Mouse (Mus musculus) CH12.LX (cell line): ENCODE results near the gene Sgsh. TPM values are rescaled to one million over a fixed set of nuclear protein-coding genes. Genes with fewer than 3 reads are reported as not detected.

Source experiments
- DNase-seq: peaks from one replicate; pipeline ENCODE4 v3.0.0-alpha.2; 2013; ENCODE audit errors: extremely low read depth
- H3K27ac ChIP-seq: 2 replicates; pipeline ENCODE4 v1.5.1; 2012; ENCODE audit warnings: low read depth, mild to moderate bottlenecking, control low read depth, moderate library complexity; ENCODE audit not compliant: insufficient read depth
- H3K27me3 ChIP-seq: replicated peaks from 2 replicates; pipeline ENCODE3; 2012; ENCODE audit warnings: inconsistent platforms
- H3K36me3 ChIP-seq, 2 experiments: replicated peaks in 1 of 2; 2 replicates each; pipeline versions ENCODE3 to v1.6.1; 2012; ENCODE audit warnings: inconsistent platforms in 1 of 2, low read length in 1 of 2, mild to moderate bottlenecking in 1 of 2, mixed read lengths in 1 of 2, moderate library complexity in 1 of 2; ENCODE audit not compliant: control insufficient read depth in 1 of 2, insufficient read depth in 1 of 2
- H3K4me1 ChIP-seq, 2 experiments: 2 replicates each; pipeline ENCODE4 v1.6.1; 2012; ENCODE audit warnings: inconsistent platforms in 1 of 2, moderate library complexity in 1 of 2; ENCODE audit not compliant: insufficient read depth in 2 of 2, control insufficient read depth in 1 of 2
- H3K4me2 ChIP-seq: 2 replicates; pipeline ENCODE4 v1.6.1; 2012; ENCODE audit warnings: low read depth, mild to moderate bottlenecking, control low read depth; ENCODE audit not compliant: poor library complexity, insufficient read depth, severe bottlenecking
- H3K4me3 ChIP-seq, 3 experiments: fragments of 150-350 bp in 1 of 3; sonication (generic) in 1 of 3; replicated peaks in 1 of 3; 2 replicates each; pipeline versions ENCODE3 to v1.5.1; 2011 to 2012; ENCODE audit warnings: low read depth in 2 of 3, low read length in 2 of 3, mild to moderate bottlenecking in 2 of 3, moderate library complexity in 2 of 3, control low read depth in 1 of 3, improper control_type of control experiment in 1 of 3, inconsistent platforms in 1 of 3, mixed read lengths in 1 of 3; ENCODE audit not compliant: poor library complexity in 1 of 3
- H3K79me2 ChIP-seq: replicated peaks from 2 replicates; pipeline ENCODE4 v1.6.1; 2012; ENCODE audit warnings: mild to moderate bottlenecking, moderate library complexity; ENCODE audit not compliant: control insufficient read depth, poor library complexity, insufficient read depth, severe bottlenecking; ENCODE audit errors: extremely low read depth
- H3K9ac ChIP-seq: 2 replicates; pipeline ENCODE4 v1.6.1; 2012; ENCODE audit warnings: low read depth, mild to moderate bottlenecking, control low read depth, moderate library complexity; ENCODE audit not compliant: insufficient read depth
- H3K9me3 ChIP-seq: replicated peaks from 2 replicates; pipeline ENCODE3; 2012; ENCODE audit warnings: low read length, inconsistent platforms, mixed read lengths
- E2F4 ChIP-seq: IDR thresholded peaks from 2 replicates; pipeline ENCODE4 v1.6.1; 2011; ENCODE audit warnings: low read depth, low read length, improper control_type of control experiment; ENCODE audit not compliant: insufficient replicate concordance
- ELF1 ChIP-seq: IDR thresholded peaks from 2 replicates; pipeline ENCODE4 v1.6.1; 2014; ENCODE audit warnings: low read depth, mild to moderate bottlenecking, inconsistent platforms, low read length, improper control_type of control experiment
- ETS1 ChIP-seq: conservative IDR thresholded peaks from 2 replicates; pipeline ENCODE4 v1.6.1; 2012; ENCODE audit warnings: low read depth, mild to moderate bottlenecking, inconsistent platforms, low read length, improper control_type of control experiment, moderate library complexity
- GABPA ChIP-seq: IDR thresholded peaks from 2 replicates; pipeline ENCODE4 v1.6.1; 2012; ENCODE audit warnings: low read depth, low read length, improper control_type of control experiment, inconsistent platforms; ENCODE audit not compliant: insufficient replicate concordance
- HCFC1 ChIP-seq: IDR thresholded peaks from 2 replicates; pipeline ENCODE4 v1.6.1; 2012; ENCODE audit warnings: low read depth, mild to moderate bottlenecking, inconsistent platforms, low read length, improper control_type of control experiment
- IRF4 ChIP-seq: IDR thresholded peaks from 2 replicates; pipeline ENCODE4 v1.6.1; 2014; ENCODE audit warnings: low read depth, mild to moderate bottlenecking, inconsistent platforms, low read length, improper control_type of control experiment
- JUN ChIP-seq: IDR thresholded peaks from 2 replicates; pipeline ENCODE4 v1.6.1; 2011; ENCODE audit warnings: low read depth, mild to moderate bottlenecking, low read length, improper control_type of control experiment, moderate library complexity; ENCODE audit not compliant: insufficient read depth
- JUND ChIP-seq: conservative IDR thresholded peaks from 2 replicates; pipeline ENCODE4 v1.6.1; 2011; ENCODE audit warnings: low read depth, low read length, improper control_type of control experiment
- KAT2A ChIP-seq: IDR thresholded peaks from 2 replicates; pipeline ENCODE4 v1.6.1; 2012; ENCODE audit warnings: low read length, improper control_type of control experiment, inconsistent platforms; ENCODE audit not compliant: insufficient replicate concordance
- MAFK ChIP-seq: IDR thresholded peaks from 2 replicates; pipeline ENCODE4 v1.6.1; 2011; ENCODE audit warnings: low read length, improper control_type of control experiment; ENCODE audit not compliant: insufficient replicate concordance
- MEF2A ChIP-seq: IDR thresholded peaks from 2 replicates; pipeline ENCODE4 v1.6.1; 2014; ENCODE audit warnings: low read depth, mild to moderate bottlenecking, inconsistent platforms, low read length, improper control_type of control experiment, borderline replicate concordance
- NELFE ChIP-seq: IDR thresholded peaks from 2 replicates; pipeline ENCODE4 v1.6.1; 2011; ENCODE audit warnings: low read depth, low read length, improper control_type of control experiment
- POLR2A ChIP-seq: IDR thresholded peaks from 2 replicates; pipeline ENCODE4 v1.6.1; 2011; ENCODE audit warnings: low read depth, mild to moderate bottlenecking, improper control_type of control experiment, low read length
- POLR2AphosphoS2 ChIP-seq: IDR thresholded peaks from 2 replicates; pipeline ENCODE4 v1.6.1; 2011; ENCODE audit warnings: low read depth, low read length, improper control_type of control experiment
- RAD21 ChIP-seq: IDR thresholded peaks from 2 replicates; pipeline ENCODE4 v1.6.1; 2011; ENCODE audit warnings: low read depth, mild to moderate bottlenecking, low read length, improper control_type of control experiment, moderate library complexity
- RCOR1 ChIP-seq: conservative IDR thresholded peaks from 2 replicates; pipeline ENCODE4 v1.6.1; 2012; ENCODE audit warnings: low read depth, mild to moderate bottlenecking, inconsistent platforms, low read length, improper control_type of control experiment
- SIN3A ChIP-seq: IDR thresholded peaks from 2 replicates; pipeline ENCODE4 v1.6.1; 2012; ENCODE audit warnings: low read length, improper control_type of control experiment, inconsistent platforms
- SMC3 ChIP-seq: IDR thresholded peaks from 2 replicates; pipeline ENCODE4 v1.6.1; 2011; ENCODE audit warnings: low read depth, low read length, improper control_type of control experiment
- TBP ChIP-seq: conservative IDR thresholded peaks from 2 replicates; pipeline ENCODE4 v1.6.1; 2011; ENCODE audit warnings: low read depth, low read length, improper control_type of control experiment
- UBTF ChIP-seq: IDR thresholded peaks from 2 replicates; pipeline ENCODE4 v1.6.1; 2012; ENCODE audit warnings: low read depth, mild to moderate bottlenecking, inconsistent platforms, low read length, improper control_type of control experiment, moderate library complexity
- USF2 ChIP-seq: conservative IDR thresholded peaks from 2 replicates; pipeline ENCODE4 v1.6.1; 2011; ENCODE audit warnings: low read depth, low read length, improper control_type of control experiment
- dilution Hi-C: fragments of 300-500 bp; cut with MboI; formaldehyde crosslinking; loops from 2 replicates; pipeline ENCODE4 v1.14.3; 2020; ENCODE audit warnings: low sequenced_read_pairs; ENCODE audit not compliant: extremely low pct_unique_long_range_greater_than_20kb, extremely low pct_ligation_motif_present
- in situ Hi-C: fragments of 300-500 bp; cut with MboI; formaldehyde crosslinking; loops from 3 replicates; pipeline ENCODE4 v1.14.3; 2019; ENCODE audit warnings: low sequenced_read_pairs, low pct_ligation_motif_present, low pct_unique_long_range_greater_than_20kb, mixed read lengths
- polyA plus RNA-seq: library from polyadenylated mRNA; unstranded; fragments of >175 nt; gene quantifications from 2 replicates; pipeline ENCODE4 v1.2.1, GENCODE M21; 2012; ENCODE audit warnings: low read depth; ENCODE audit not compliant: insufficient read length
- total RNA-seq, 2 experiments: library from RNA; depleted of rRNA; stranded (reverse); fragments of 300-350 nt in 1 of 2; fragments of >200 nt in 1 of 2; gene quantifications; 2 replicates each; pipeline ENCODE4 v1.2.3; 2012 to 2014

Sgsh gene
- total and polyA plus RNA-seq, 3 experiments = 3.2 to 12.2 (median 10.6) TPM

DNA sequence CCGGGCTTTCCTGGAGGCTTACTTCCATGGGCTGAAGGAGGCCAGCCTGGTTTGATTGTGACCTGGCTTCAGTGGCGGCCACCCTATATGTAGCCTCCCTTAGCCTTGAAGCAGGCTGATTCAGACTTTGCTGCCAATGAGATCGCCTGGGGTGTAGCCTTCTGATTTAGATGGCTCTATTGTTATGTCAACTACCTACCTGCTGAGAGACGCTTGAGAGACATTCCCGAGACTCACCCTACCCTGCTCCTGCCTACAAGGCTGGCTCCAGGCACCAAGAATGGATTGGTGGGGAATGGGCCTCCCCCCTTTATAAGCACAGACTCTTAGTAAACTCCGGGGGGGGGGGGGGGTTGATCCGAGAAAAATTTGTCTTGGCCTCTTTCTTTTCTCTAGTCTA lies 40.1 kb upstream of the Sgsh start:
- Histone ChIP-seq H3K79me2 (no peaks in the 10 kb centered on the region), H3K9ac (no peak overlapping the region), H3K4me2 (no peak overlapping the region), H3K4me1 (peaks cover 14 to 26% of the 10 kb centered on the region in 2 experiments), H3K4me3 (no peak overlapping the region)
- dilution Hi-C loops (no loop called here), in situ Hi-C loops (no loop called here)
- TF ChIP-seq SMC3 (no peak), MEF2A (no peak)
- TF ChIP-seq, all 38 proteins: peak for 0
- H3K27ac ChIP-seq = no peak overlapping the region
- no peaks in the 10 kb centered on the region for H3K9me3 ChIP-seq
- peaks cover 7 to 17% of the 10 kb centered on the region in 2 experiments for H3K36me3 ChIP-seq
- peaks cover 56% of the 10 kb centered on the region for H3K27me3 ChIP-seq
- no peak for DNase-seq

GRCm38 (mm10) chr11:119394210-119394609 lies 38.9 kb upstream of the Sgsh start:
- TF ChIP-seq ELF1 = no peak
- no peak for TF ChIP-seq UBTF
- no peak for TF ChIP-seq NELFE
- no peak for TF ChIP-seq POLR2A
- no peak for TF ChIP-seq HCFC1
- no peak for TF ChIP-seq RCOR1
- TF ChIP-seq KAT2A = no peak
- no peak for TF ChIP-seq SIN3A
- TF ChIP-seq ETS1 = no peak
- no peak for TF ChIP-seq JUN
- TF ChIP-seq TBP = no peak
- no peak for TF ChIP-seq GABPA
- TF ChIP-seq USF2 = no peak
- no peak for TF ChIP-seq JUND
- no peak for TF ChIP-seq POLR2AphosphoS2
- TF ChIP-seq E2F4 = no peak
- no peak for TF ChIP-seq MAFK
- TF ChIP-seq IRF4 = no peak
- TF ChIP-seq RAD21 = no peak
- TF ChIP-seq SMC3 = no peak

More at GRCm38 (mm10) chr11:119394210-119394609, 38.9 kb upstream of the Sgsh start:
- dilution Hi-C loops = no loop called here
- no peak overlapping the region for H3K4me2 ChIP-seq
- no peaks in the 10 kb centered on the region for H3K9me3 ChIP-seq
- no peaks in the 10 kb centered on the region for H3K79me2 ChIP-seq
- H3K4me1 ChIP-seq = peaks cover 18 to 36% of the 10 kb centered on the region in 2 experiments
- H3K36me3 ChIP-seq = peaks cover 7 to 17% of the 10 kb centered on the region in 2 experiments
- in situ Hi-C loops = no loop called here
- H3K27ac ChIP-seq = no peak overlapping the region
- no peak overlapping the region for H3K4me3 ChIP-seq
- no peak for DNase-seq
- H3K9ac ChIP-seq = no peak overlapping the region
- H3K27me3 ChIP-seq = peaks cover 63% of the 10 kb centered on the region
